Mouse (Mus musculus) forebrain, embryonic 13.5 days (tissue): ENCODE measurements at regions not wholly inside any gene's neighbourhood (a gene's known extent, or its start where the extent isn't known, plus 50 kb on each side); places are given as distances from the start of the nearest gene placed in this dataset.

Source experiments
- ATAC-seq: fragments of 200-750 bp; cut with Nextera tagmentation; 2 replicates; pipeline ENCODE4 v1.8.0; 2017
- H3K27ac ChIP-seq: fragments of 300-500 bp; sonication (generic); 2 replicates; pipeline ENCODE4 v1.5.1; 2015; ENCODE audit warnings: inconsistent platforms, mild to moderate bottlenecking, moderate library complexity
- H3K27me3 ChIP-seq: fragments of 300-500 bp; sonication (generic); 2 replicates; pipeline ENCODE4 v1.6.1; 2015; ENCODE audit warnings: mild to moderate bottlenecking, inconsistent platforms
- H3K36me3 ChIP-seq: fragments of 300-500 bp; sonication (generic); 2 replicates; pipeline ENCODE4 v1.6.1; 2015; ENCODE audit warnings: mild to moderate bottlenecking, inconsistent platforms; ENCODE audit not compliant: poor library complexity, severe bottlenecking
- H3K4me1 ChIP-seq: fragments of 300-500 bp; sonication (generic); 2 replicates; pipeline ENCODE4 v1.6.1; 2015; ENCODE audit warnings: inconsistent platforms
- H3K4me2 ChIP-seq: fragments of 300-500 bp; sonication (generic); 2 replicates; pipeline ENCODE4 v1.6.1; 2015; ENCODE audit warnings: inconsistent platforms, mild to moderate bottlenecking, moderate library complexity
- H3K4me3 ChIP-seq: fragments of 300-500 bp; sonication (generic); 2 replicates; pipeline ENCODE4 v1.5.1; 2015; ENCODE audit warnings: mild to moderate bottlenecking, inconsistent platforms
- H3K9ac ChIP-seq: fragments of 300-500 bp; sonication (generic); 2 replicates; pipeline ENCODE4 v1.6.1; 2015; ENCODE audit warnings: mild to moderate bottlenecking, inconsistent platforms
- H3K9me3 ChIP-seq: fragments of 300-500 bp; sonication (generic); replicated peaks from 2 replicates; pipeline ENCODE4 v1.6.1; 2016; ENCODE audit warnings: inconsistent platforms
- WGBS: fragments of 180-500 bp; shearing (Covaris S2); methylation state at CpG from one replicate; pipeline ENCODE4 v1.1.7; 2015; 5-methylcytosine and 5-hydroxymethylcytosine counted together

- no peaks in the 10 kb centered on the region for H3K9me3 ChIP-seq
- no peak overlapping the region for H3K4me2 ChIP-seq
- H3K4me3 ChIP-seq = no peak overlapping the region
- WGBS = 66% methylated on average over 9 of the region's 9 CpGs
- H3K27me3 ChIP-seq = no peaks in the 10 kb centered on the region
- ATAC-seq = no peak
- no peaks in the 10 kb centered on the region for H3K4me1 ChIP-seq
- H3K27ac ChIP-seq = no peak overlapping the region
- H3K36me3 ChIP-seq = no peaks in the 10 kb centered on the region
- no peak overlapping the region for H3K9ac ChIP-seq
Observed at GRCm38 (mm10) chr2:51444386-51445080, 182.8 kb upstream of the Tas2r134 start.

- H3K4me3 ChIP-seq = no peak overlapping the region
- 55% methylated on average over 3 of the region's 3 CpGs for WGBS
- H3K9ac ChIP-seq = no peak overlapping the region
- H3K4me1 ChIP-seq = no peaks in the 10 kb centered on the region
- no peaks in the 10 kb centered on the region for H3K27me3 ChIP-seq
- ATAC-seq = no peak
- no peak overlapping the region for H3K4me2 ChIP-seq
- no peaks in the 10 kb centered on the region for H3K36me3 ChIP-seq
- no peaks in the 10 kb centered on the region for H3K9me3 ChIP-seq
- H3K27ac ChIP-seq = no peak overlapping the region
Observed at GRCm38 (mm10) chr2:51443946-51444345, 183.4 kb upstream of the Tas2r134 start.

- Histone ChIP-seq H3K4me2 (no peak overlapping the region), H3K9ac (no peak overlapping the region), H3K9me3 (0 out of 2 replicates have a peak, but pooled peaks cover 4% of the 10 kb centered on the region), H3K27me3 (no peaks in the 10 kb centered on the region), H3K4me1 (no peaks in the 10 kb centered on the region), H3K4me3 (no peak overlapping the region), H3K36me3 (no peaks in the 10 kb centered on the region), H3K27ac (no peak overlapping the region)
- no peak for ATAC-seq
- 74% methylated on average over 1 of the region's 1 CpGs for WGBS
Observed at GRCm38 (mm10) chr2:51439047-51439446, 188.3 kb upstream of the Tas2r134 start.

- H3K4me1 ChIP-seq = no peaks in the 10 kb centered on the region
- no peaks in the 10 kb centered on the region for H3K27me3 ChIP-seq
- H3K4me2 ChIP-seq = no peak overlapping the region
- H3K9me3 ChIP-seq = 0 out of 2 replicates have a peak, but pooled peaks cover 4% of the 10 kb centered on the region
- no peak overlapping the region for H3K4me3 ChIP-seq
- H3K36me3 ChIP-seq = no peaks in the 10 kb centered on the region
- 43% methylated on average over 3 of the region's 3 CpGs for WGBS
- no peak overlapping the region for H3K9ac ChIP-seq
- no peak overlapping the region for H3K27ac ChIP-seq
- ATAC-seq = no peak
Observed at GRCm38 (mm10) chr2:51436590-51436989, 190.7 kb upstream of the Tas2r134 start.

GRCm38 (mm10) chr2:51431564-51431963, 195.7 kb upstream of the Tas2r134 start:
- WGBS = 90% methylated on average over 3 of the region's 3 CpGs
- no peak for ATAC-seq
- H3K27ac ChIP-seq = no peak overlapping the region
- H3K4me3 ChIP-seq = no peak overlapping the region
- no peaks in the 10 kb centered on the region for H3K36me3 ChIP-seq
- H3K4me2 ChIP-seq = no peak overlapping the region
- peaks cover 7% of the 10 kb centered on the region; the same call in 1 of the 2 replicates for H3K9me3 ChIP-seq
- 0 out of 2 replicates have a peak, but pooled peaks cover 2% of the 10 kb centered on the region for H3K4me1 ChIP-seq
- no peaks in the 10 kb centered on the region for H3K27me3 ChIP-seq
- no peak overlapping the region for H3K9ac ChIP-seq

- Histone ChIP-seq H3K9ac (no peak overlapping the region), H3K4me2 (no peak overlapping the region), H3K27me3 (no peaks in the 10 kb centered on the region), H3K9me3 (peaks cover 5% of the 10 kb centered on the region; the same call in 1 of the 2 replicates), H3K4me1 (0 out of 2 replicates have a peak, but pooled peaks cover 2% of the 10 kb centered on the region), H3K36me3 (no peaks in the 10 kb centered on the region), H3K27ac (no peak overlapping the region), H3K4me3 (no peak overlapping the region)
- 75% methylated on average over 5 of the region's 5 CpGs for WGBS
- no peak for ATAC-seq
Observed at GRCm38 (mm10) chr2:51429716-51430115, 197.6 kb upstream of the Tas2r134 start.

GRCm38 (mm10) chr2:51422442-51422841, 204.9 kb upstream of the Tas2r134 start:
- Histone ChIP-seq H3K27ac (no peak overlapping the region), H3K4me3 (no peak overlapping the region), H3K9ac (no peak overlapping the region), H3K27me3 (no peaks in the 10 kb centered on the region), H3K9me3 (no peaks in the 10 kb centered on the region), H3K4me1 (0 out of 2 replicates have a peak, but pooled peaks cover 10% of the 10 kb centered on the region), H3K4me2 (no peak overlapping the region), H3K36me3 (no peaks in the 10 kb centered on the region)
- WGBS = 65% methylated on average over 6 of the region's 6 CpGs
- no peak for ATAC-seq

GRCm38 (mm10) chr2:51417908-51418690, 209.2 kb upstream of the Tas2r134 start:
- H3K36me3 ChIP-seq = no peaks in the 10 kb centered on the region
- H3K9me3 ChIP-seq = no peaks in the 10 kb centered on the region
- H3K27ac ChIP-seq = no peak overlapping the region
- WGBS = 64% methylated on average over 10 of the region's 10 CpGs
- no peak overlapping the region for H3K4me3 ChIP-seq
- H3K9ac ChIP-seq = no peak overlapping the region
- 0 out of 2 replicates have a peak, but pooled peaks cover 5% of the 10 kb centered on the region for H3K4me1 ChIP-seq
- no peaks in the 10 kb centered on the region for H3K27me3 ChIP-seq
- H3K4me2 ChIP-seq = no peak overlapping the region
- ATAC-seq = 0 out of 2 replicates have a peak, but pooled peaks have one; percentile 51

GRCm38 (mm10) chr2:51388390-51388789, 238.9 kb upstream of the Tas2r134 start:
- no peaks in the 10 kb centered on the region for H3K9me3 ChIP-seq
- 78% methylated on average over 9 of the region's 9 CpGs for WGBS
- peak; percentile 65; the same call in 1 of the 2 replicates for ATAC-seq
- H3K27me3 ChIP-seq = no peaks in the 10 kb centered on the region
- H3K4me1 ChIP-seq = no peaks in the 10 kb centered on the region
- H3K27ac ChIP-seq = no peak overlapping the region
- no peak overlapping the region for H3K4me2 ChIP-seq
- H3K36me3 ChIP-seq = no peaks in the 10 kb centered on the region
- H3K4me3 ChIP-seq = no peak overlapping the region
- no peak overlapping the region for H3K9ac ChIP-seq

GRCm38 (mm10) chr2:51387136-51387535, 238.2 kb upstream of the Rnd3 start:
- no peak overlapping the region for H3K27ac ChIP-seq
- ATAC-seq = no peak
- no peak overlapping the region for H3K4me3 ChIP-seq
- no peaks in the 10 kb centered on the region for H3K27me3 ChIP-seq
- no peaks in the 10 kb centered on the region for H3K36me3 ChIP-seq
- no peak overlapping the region for H3K9ac ChIP-seq
- H3K4me1 ChIP-seq = no peaks in the 10 kb centered on the region
- no peaks in the 10 kb centered on the region for H3K9me3 ChIP-seq
- whole genome bisulfite sequencing = 83% methylated on average over 1 of the region's 1 CpGs
- no peak overlapping the region for H3K4me2 ChIP-seq

- Histone ChIP-seq H3K4me2 (no peak overlapping the region), H3K4me1 (no peaks in the 10 kb centered on the region), H3K27ac (no peak overlapping the region), H3K9ac (no peak overlapping the region), H3K36me3 (no peaks in the 10 kb centered on the region), H3K27me3 (no peaks in the 10 kb centered on the region), H3K4me3 (no peak overlapping the region), H3K9me3 (no peaks in the 10 kb centered on the region)
- WGBS = 95% methylated on average over 4 of the region's 4 CpGs
- ATAC-seq = no peak
Observed at GRCm38 (mm10) chr2:51376597-51376996, 227.7 kb upstream of the Rnd3 start.

- Histone ChIP-seq H3K9ac (no peak overlapping the region), H3K4me2 (no peak overlapping the region), H3K9me3 (no peaks in the 10 kb centered on the region), H3K27me3 (no peaks in the 10 kb centered on the region), H3K36me3 (no peaks in the 10 kb centered on the region), H3K27ac (no peak overlapping the region), H3K4me1 (no peaks in the 10 kb centered on the region), H3K4me3 (no peak overlapping the region)
- 91% methylated on average over 6 of the region's 6 CpGs for WGBS
- no peak for ATAC-seq
Observed at GRCm38 (mm10) chr2:51374636-51375035, 225.7 kb upstream of the Rnd3 start.
